Mouse (Mus musculus) cerebellum, postnatal 14 days (tissue): ENCODE data around the gene 5730596B20Rik.

Experiments
- DNase-seq, 2 experiments: peaks; one replicate each; pipeline ENCODE4 v3.0.0; 2021; ENCODE audit warnings: mixed read lengths in 2 of 2

Gene 5730596B20Rik

DNA sequence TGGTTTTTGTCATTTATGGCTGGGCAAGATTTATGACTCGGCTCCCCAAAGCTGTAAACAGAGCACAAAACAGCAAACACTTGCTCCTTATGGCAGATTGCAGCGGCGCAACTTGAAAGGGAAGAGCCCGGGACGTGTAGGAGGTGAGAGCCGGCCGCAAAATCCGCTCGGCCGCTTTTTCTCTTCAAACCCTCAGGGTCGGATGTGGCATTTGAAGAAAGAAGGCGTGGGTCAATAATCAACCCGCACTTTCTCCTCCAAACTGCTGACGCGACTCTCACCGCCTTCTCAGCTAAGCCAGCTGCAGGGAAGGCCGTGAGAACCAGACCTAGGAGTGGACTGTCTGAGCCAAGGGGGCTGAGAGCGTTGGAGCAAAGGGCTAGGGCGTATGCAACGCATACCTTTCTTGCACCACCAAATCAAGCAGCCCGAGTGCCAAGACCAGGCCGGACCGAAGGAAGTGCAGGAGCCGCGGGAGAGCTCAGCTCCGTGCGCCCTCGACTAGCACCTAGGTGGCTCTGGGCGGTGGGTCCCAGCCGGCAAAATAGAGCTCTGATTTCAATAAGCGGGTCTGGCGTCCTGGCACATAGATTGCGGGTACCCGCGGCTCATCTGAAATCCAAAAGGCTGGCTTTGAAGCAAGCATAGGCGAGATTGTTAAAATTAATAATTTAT is at the start of gene 5730596B20Rik:
TSS of gene 5730596B20Rik (plus strand) at position 438 of the 675 bp plus-strand sequence.
- DNase-seq: no peak

DNA sequence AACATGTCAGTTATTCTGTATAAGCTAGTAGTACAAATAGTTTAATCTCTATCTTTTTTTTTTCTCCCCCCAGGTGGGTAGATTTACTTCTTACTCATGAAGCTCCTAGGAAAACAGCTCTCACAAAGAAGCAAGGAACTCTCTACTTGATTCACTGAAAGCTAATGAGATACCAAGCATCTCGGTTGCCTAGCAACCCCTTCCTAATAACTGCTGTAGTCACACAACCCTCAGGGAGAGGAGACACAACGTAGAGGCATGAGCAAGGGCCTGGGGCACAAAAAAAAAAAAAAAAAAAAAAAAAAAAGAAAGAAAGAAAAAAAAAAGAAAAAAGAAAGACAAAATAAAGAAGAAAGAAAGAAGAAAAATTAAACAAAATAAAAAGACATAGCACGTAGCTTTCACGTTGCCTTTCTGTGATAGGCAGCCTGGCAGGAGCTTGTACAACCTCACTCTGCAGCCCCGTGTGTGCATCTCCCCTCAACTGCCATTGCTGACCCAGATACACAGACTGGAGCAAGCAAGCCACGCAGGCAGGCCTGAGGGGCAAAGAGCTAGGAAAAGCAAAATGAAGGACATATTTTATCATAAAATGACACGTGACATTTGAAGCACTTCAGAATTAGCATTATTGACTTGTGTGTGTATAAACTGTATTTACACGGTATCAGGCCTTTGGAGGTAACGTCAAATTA is 39.3 kb upstream of the 5730596B20Rik start:
- no peak for DNase-seq

DNA sequence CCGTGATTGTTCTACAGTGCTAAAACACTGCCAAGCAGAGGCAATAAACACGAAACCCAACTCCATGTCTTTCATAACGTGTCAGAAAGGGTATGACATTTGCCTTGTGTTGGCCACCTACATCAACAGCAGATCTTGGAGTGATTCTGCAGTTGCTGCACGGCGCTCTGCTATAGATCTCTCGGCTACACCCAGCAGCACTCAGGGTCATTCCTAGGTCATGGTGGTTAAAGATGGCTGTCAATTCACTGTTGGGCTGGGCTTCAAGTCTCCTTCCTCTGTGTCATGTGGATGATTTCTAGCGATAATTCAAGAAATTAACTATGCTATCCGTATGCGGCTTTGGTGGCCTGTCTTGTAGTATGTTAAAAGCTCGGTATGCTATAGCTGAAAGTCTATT is 38.7 kb upstream of the 5730596B20Rik start:
- no peak for DNase-seq

DNA sequence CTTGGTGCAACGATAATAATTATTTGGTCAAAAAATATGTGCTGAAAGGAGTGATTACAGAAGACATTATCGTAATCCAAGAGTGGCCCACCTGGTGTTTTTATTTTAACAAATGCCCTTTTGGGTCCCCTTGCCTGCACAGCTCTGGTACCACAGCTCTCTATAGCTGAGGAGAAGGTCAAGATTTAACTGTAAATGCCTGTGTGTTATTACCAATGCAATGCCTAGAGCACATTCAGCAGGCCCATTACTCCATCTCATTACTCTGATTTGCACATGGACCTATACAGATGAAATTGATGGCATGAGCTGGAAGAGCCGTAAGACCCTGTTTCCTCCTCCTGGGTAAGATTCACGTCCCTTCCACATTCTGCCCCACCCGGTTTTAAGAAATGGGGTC is 38.2 kb upstream of the 5730596B20Rik start:
- DNase-seq: no peak

DNA sequence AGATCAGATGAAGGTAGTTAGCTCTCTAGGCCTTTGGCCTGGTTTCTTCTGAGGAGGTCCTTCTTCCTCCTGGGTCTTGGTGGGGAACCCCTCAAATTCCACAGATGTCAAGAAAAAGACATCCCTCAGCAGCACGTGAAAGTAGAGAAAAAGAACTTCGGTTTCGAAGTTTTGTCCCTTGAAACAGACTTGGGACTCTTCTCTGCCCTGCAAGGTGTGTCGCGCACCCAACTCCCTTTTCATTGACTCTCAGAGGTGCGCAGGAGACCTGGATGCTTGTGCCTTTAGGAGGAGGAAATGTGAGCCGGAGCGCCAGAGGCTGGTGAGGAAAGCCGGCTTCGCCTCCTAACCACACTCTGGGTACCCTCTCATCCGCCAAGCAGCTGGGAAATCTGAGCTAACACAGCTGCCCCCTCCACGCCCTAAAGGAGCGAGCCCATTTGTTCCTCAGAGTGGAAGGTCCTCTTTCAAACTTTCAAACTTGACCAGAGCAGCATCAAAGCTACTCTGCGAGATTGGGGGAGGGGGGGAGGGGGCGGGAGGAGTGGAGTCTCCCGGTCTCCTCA is 26.8 kb upstream of the 5730596B20Rik start:
- no peak for DNase-seq

DNA sequence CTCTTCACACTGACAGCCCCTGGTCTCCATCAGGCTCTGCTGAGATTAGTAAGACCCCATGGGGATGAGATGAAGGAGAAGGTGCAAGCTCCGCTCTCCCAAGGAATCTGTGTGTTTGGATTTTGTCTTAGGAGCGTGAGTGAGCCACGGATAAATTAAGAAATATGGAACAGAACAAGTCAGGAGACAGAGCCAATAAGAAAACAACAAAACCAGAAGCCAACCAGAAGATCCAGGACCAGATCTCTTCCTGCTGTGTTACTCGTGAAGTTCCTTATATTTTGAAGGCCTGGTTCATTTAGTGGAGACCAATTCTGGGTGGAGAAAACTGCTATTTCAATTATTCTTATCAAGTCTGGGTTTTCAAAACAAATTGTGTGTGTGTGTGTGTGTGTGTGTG is 25.7 kb upstream of the 5730596B20Rik start:
- no peak for DNase-seq

DNA sequence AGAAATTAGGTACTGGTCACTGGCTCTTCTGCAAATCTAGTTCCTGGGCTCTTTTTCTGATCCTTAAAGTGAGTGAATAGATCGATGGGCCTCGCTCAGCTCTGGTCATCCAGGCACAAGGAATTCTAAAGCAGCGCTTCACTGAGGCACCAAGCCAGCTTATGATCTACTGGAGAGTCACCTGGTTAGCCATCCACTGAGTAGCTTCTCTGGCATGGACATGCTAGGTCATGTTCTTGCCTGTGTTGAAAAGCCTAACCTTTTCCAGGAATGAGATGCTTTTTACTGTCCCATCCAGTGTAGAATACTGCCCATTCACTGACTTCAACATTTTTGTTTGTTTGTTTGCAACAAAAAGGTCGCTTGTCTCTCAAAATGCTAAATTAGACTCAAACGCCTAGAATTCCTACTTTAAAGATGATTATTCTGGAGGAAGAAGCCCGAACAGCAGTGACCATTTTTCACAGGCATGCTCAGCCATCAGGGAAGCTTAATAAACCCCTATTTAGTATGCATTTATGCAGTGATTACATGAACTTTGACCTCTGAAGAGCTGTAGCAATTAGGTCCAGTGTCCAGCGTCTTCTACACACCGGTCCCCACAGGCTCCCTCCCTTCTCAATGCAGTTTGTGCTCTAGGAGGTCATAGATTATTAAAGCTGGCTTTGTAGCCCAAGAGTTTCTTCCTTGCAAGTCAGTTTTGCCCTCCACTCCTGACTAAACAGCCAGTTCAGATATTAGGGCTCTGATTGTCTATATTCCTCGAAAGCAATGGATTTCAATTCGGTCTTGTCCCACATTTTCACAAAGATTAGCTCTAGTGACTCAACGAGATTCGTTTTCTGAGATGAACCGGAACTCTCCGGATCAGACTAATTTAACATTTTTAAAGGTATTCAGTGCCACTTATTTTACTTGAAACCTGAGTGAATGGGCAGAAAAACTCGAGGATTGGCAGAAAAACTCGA is 24.8 kb upstream of the 5730596B20Rik start:
- no peak for DNase-seq

DNA sequence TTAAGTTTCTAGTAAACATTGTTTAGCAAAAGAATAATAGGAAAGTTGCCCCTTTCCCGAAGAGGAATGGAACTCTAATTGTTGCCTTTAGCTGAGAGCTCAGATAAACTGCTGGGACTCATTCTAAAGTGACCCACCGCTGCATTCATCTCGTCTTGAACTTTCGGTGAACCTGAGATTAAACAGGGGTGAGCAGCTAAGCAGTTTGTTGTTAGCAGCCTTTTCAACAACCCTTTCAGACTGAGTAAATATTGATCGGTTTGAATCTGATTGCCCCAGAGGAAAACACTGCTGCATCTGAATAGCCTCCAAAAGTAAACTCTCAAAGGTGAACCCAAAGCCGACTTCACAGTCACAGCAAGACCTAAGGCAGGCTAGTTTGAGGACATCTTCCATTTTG is 24.0 kb upstream of the 5730596B20Rik start:
- DNase-seq: peak in 1 of 2 experiments; percentile 20

DNA sequence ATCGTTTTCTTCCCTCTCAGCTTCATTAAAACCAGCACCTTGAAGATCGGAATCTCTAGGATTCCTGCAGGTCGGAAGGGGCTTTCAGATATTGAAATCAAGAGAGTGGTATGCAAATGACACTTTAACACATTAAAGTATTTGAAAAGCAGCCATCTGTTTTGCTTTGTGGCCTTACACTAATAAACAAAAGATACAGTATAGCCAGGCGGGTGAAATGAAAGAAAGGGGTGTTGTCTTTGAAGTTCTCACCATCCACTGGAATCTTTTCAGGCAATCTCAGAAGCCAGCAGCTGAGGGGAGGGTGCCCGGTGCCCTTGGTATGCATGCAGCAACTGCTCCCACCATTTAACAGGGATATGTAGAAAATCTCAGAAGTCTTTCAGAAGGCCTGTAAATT is 23.3 kb upstream of the 5730596B20Rik start:
- DNase-seq: peak in 1 of 2 experiments; percentile 21

DNA sequence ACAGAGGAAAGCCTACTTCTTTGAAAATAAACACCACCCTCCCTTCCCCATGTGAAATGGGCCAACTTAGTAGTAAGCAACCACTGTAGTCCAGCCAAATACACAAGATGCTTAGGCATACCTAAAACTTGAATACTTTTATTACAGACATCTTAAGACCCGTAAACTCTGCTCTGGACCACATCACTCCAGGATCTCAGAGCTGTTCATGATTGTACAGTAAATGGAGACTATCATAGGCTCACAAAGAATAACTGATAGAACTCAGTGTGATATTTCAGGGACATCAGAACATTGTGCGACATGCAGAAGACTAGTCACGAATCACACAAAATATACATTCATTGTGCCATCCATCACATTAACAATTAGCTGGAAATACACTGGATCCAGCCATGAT is 21.8 kb upstream of the 5730596B20Rik start:
- DNase-seq: no peak

DNA sequence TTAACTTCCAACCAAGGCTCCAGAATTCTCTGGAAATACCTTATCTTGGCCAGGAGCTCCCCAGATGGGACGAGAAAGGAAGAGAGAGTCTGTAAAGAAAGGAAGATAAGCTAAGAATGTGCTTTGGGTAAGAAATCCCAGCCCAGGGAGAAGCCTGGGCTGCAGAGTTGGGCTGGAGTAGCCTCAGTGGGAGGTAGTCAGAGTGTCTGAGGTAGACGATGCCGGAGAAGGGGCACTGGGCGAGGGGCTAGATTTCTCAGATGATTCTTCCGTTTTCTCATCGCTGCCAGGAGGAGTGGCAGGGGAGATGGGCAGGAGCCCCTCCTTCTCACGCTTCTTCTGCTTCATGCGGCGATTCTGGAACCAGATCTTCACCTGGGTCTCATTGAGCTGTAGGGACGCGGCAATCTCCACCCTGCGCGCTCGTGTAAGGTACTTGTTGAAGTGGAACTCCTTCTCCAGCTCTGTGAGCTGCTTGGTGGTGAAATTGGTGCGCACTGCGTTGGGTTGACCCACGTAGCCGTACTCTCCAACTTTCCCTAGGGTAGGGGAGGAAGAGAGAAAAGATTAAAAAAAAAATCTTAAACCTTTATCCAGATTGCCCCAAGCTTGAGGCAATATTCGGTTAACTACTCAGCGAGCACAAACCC is 20.6 kb upstream of the 5730596B20Rik start:
- DNase-seq: peak in 1 of 2 experiments; percentile 3

DNA sequence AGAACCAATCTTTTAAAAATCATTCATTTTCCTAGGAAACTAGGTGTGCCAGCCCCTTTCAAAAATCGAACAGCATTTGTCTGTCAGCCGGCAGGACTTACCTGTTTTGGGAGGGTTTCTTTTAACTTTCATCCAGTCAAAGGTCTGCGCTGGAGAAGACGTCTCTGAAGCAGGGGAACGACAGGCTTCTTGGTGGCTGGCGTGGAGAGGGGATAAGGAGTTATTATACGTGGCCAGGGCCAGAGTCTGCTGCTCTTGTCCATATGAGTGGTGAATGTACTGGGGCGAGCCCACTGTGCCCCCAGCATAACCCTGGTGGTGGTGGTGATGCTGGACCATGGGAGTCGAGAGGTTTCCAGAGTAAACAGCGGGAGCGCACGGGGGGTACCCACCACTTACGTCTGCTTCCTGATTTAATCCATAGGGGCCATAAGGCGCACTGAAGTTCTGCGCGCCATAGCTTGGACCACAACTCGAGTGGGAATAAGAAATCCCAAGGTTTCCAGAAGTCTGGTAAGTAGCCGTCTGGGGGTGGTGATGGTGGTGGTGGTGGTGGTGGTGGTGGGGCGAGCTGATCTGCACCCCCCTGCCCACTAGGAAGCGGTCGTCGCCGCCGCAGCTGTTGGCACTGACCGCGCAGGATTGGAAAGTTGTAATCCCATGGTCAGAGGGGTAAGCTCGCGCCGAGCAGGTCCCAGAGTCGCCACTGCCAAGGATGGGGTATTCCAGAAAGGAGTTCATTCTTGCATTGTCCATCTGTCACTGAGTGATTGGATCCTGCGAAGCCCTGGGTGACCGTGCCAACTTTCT is 19.6 kb upstream of the 5730596B20Rik start:
- peak in 1 of 2 experiments; percentile 3 for DNase-seq

DNA sequence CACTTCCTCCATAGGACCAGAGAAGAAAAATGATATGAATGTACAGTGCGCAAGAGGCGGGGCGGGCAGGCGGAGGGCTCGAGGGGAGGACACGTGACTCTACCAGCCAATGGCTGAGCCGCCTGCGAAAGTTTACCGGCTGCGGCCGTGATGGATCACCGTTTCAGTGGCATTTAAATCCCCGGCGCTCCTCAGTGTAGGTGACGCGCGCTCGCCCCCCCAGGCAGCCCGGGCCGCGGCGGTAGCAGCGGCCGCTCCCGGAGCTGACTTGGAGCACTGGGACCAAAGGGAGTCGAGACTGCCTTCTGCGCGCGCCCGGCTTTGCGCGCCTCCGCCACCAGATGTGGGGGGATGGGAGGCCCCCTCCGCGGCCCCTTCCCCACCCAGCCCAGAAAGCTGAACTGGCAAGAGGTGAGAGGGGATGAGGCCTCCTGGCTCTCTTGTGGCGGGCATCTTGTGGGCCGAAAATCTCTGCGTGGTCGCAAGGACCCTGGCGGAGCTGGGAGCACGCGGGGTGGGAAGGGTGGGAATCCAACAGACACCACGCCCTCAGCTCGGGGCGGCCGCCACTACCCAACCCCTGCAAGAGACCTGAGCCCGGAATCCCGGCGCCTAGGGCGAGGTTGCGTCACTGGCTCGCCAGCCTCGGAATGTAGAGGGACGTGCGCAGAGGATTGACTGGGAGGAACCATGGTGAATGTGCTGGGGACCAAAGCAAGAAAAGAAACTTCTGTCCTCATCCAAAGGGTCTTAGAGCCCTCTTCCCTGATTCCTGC is 18.8 kb upstream of the 5730596B20Rik start, which contains the start of gene Hoxa1:
TSS of gene Hoxa1 (minus strand) at position 42 of the 776 bp plus-strand sequence.
- peak; percentile 50 to 51 for DNase-seq

DNA sequence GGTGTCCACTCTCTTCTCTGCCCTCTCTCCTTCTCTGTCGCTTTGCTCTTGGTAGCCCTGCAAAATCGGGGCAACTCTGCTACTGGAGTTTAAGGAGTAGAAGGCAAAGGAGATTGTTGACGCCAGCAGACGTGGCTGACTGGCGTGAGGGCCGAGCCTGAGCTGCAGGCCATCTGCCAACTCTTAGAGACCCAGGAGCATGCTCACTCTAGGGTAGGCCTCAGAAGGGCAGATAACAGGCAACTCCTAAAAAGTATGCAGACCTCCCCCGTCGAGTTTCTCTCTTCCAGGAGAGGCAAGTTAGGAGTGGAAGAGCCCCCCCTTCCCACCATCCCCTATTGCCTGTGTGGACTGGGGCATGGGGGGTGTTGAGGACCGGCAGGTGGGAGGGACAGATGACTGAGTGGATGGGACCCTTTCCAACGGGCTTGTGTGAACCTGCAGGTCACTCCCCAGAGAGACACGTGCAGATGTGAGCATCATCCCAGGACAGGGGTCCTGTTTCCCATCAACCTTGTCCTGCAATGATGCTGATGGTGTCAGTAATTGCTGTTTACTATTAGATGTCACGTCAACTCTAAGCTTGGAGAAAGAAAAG is 18.0 kb upstream of the 5730596B20Rik start:
- DNase-seq: no peak

DNA sequence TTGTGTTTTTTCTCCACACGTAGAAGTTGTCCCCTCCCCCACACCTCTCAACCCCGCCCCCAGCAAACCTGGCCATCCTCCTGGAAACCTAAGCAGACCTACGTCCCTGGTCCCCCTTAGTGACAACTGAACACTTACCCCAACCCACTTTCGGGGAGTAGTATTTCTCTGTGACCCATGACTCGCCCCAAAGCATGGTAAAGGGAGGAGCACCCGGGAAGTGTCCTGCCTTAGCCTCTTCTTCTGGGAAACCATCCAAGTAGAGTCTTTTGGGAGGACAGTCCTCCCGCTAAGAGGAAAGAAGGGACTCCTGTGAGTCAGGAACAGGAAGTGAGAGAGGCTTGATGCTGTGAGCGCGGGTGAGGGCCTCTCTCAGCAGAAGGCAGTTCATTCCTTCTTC is 17.3 kb upstream of the 5730596B20Rik start:
- DNase-seq: no peak

DNA sequence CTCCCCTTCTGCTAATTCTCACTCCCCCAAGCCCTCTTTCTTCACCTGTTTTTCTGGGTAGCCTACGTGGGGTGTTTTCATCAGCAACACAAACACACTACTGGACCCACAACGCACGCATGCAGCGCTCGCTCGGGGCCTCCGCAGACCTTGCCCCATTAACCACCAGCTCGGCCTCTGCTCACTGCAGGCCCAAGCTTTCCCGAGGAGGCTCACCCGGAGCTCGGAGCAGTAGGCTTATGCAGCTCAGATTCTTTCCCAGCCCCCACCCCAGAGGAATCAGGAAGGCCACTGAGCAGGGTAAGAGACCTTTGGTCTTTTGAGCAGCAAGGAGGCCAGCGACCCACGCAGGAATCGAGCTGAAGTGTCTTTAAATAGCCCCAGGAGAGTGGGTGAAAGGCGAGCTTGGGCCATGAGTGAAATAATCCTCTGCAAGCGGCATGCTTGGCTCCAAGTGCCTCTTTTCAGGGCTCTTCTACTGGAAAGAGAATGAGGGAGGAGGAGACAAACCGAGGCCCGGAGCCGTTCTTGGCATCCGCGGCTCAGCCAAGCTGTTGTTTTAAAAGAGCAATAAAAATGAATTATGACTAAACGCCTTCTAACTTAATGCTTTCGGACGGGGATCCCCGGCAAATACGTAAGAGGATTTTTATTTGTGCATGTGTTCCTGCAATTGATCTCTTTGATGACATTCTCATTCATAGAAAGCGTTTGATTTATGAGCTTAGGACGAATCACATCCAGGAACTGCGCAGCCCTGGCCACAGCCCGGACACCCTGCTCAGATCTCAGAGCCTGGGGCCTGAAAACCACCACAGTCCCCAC is 16.6 kb upstream of the 5730596B20Rik start:
- DNase-seq: peak in 1 of 2 experiments; percentile 30

DNA sequence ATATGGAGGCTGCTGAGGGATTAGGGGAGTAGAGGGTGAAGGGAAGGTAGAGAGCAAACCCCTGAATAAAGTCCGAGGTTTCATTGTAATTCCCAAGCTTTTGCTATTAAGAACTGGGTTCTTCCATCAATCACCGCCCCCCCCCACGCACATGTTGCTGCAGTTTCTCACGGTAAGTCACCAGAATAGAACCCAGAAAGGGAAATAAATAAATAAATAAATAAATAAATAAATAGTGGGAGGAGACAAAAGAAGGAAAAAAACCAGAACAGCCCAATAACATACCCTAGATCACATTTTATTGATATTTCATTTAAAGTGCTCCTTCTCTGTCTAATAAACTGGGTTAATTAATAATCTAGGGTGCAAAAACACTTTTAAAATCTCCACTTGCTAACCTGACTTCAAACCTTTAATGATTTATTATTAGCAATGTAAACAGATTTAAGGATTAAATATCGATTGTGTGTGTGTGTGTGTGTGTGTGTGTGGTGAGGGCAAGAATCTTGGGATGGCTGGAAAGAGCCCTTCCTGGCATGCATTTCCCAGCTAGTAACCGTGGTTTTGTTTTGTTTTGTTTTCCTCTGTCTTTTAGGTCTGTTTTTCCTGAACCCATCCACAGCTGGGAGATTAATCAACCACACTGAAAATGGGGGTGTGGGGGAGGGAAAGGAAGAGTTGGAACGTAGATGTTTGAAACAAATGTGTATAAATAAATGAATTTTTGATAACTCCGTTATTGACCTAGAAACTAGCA is 15.8 kb upstream of the 5730596B20Rik start:
- peak in 1 of 2 experiments; percentile 41 for DNase-seq

DNA sequence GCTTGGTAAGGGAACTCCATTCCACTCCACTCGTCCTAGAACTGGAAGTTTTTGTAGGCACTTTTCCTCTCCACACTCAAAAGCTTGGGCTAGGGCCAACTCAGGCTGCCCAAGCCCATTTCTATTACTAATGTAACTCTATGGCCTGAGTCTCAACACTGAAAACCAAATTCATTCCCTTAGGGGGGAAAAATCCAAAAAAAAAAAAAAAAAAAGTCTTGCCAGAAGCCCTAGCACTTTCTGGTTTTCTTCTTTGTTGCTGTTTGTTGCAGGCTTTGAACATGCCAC is 15.3 kb upstream of the 5730596B20Rik start:
- DNase-seq: no peak
